Mouse (Mus musculus) embryonic fibroblast, embryonic 13.5 days (primary cell): ENCODE data around the gene Dydc2.

ENCODE experiments used
- CTCF ChIP-seq: IDR thresholded peaks from 2 replicates; pipeline ENCODE4 v1.5.1; 2011; ENCODE audit warnings: mild to moderate bottlenecking, control low read depth, low read length, moderate library complexity, borderline replicate concordance; ENCODE audit not compliant: insufficient read depth
- POLR2A ChIP-seq: IDR thresholded peaks from 2 replicates; pipeline ENCODE4 v1.6.1; 2011; ENCODE audit warnings: low read depth, mild to moderate bottlenecking, control low read depth, low read length, moderate library complexity

DNA sequence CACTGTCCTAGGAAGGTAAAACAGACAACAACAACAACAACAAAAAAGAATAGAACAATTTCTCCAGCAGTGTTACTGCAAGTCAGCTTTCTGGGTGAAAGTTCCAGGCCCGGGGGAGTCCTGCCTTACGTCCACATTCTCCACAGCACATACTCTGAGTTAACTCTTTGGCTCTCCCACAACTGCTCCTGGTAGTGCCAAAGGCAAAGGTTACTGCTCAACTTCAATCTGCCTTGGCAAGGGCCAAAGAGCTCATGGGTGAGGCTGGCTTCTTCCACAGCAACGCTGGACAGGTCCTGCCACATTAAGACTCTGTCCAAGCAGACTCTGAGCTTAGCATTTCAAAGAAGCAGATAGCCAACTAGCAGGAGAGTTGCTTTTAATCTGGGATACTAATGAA is 57.1 kb downstream of the Dydc2 start:
- TF ChIP-seq CTCF = no peak
- TF ChIP-seq POLR2A = no peak
